Mouse (Mus musculus) forebrain, embryonic 14.5 days (tissue): Measurements from ENCODE around the gene Gm36864. TPM values are rescaled to one million over a fixed set of nuclear protein-coding genes. Genes with fewer than 3 reads are reported as not detected.
"Not testable (repeated sequence)": the region's sequence is repeated elsewhere in the genome, so short reads cannot be mapped to it uniquely, and the experiment has no call there.

Experiments
- ATAC-seq: fragments of 200-750 bp; cut with Nextera tagmentation; 2 replicates; pipeline ENCODE4 v1.8.0; 2017; ENCODE audit warnings: mild to moderate bottlenecking, moderate library complexity
- DNase-seq: peaks from one replicate; pipeline ENCODE4 v3.0.0-alpha.2; 2015; ENCODE audit warnings: low spot score
- H3K27ac ChIP-seq: fragments of 300-500 bp; sonication (generic); 2 replicates; pipeline ENCODE4 v1.5.1; 2014; ENCODE audit warnings: low read depth, mild to moderate bottlenecking, control low read depth, low read length, moderate library complexity
- H3K27me3 ChIP-seq: fragments of 300-500 bp; sonication (generic); replicated peaks from 2 replicates; pipeline ENCODE4 v1.6.1; 2014; ENCODE audit warnings: low read length, control low read depth, mixed read lengths; ENCODE audit not compliant: control insufficient read depth, insufficient read depth
- H3K36me3 ChIP-seq: fragments of 300-500 bp; sonication (generic); 2 replicates; pipeline ENCODE4 v1.6.1; 2014; ENCODE audit warnings: low read length, control low read depth; ENCODE audit not compliant: control insufficient read depth, insufficient read depth
- H3K4me1 ChIP-seq: fragments of 300-500 bp; sonication (generic); 2 replicates; pipeline ENCODE4 v1.6.1; 2014; ENCODE audit warnings: antibody characterized with exemption, low read length, control low read depth; ENCODE audit not compliant: control insufficient read depth, insufficient read depth
- H3K4me2 ChIP-seq: fragments of 300-500 bp; sonication (generic); 2 replicates; pipeline ENCODE4 v1.6.1; 2014; ENCODE audit warnings: mild to moderate bottlenecking, control low read depth, low read length
- H3K4me3 ChIP-seq: fragments of 300-500 bp; sonication (generic); 2 replicates; pipeline ENCODE4 v1.5.1; 2014; ENCODE audit warnings: low read depth, low read length, control low read depth
- H3K9ac ChIP-seq: fragments of 300-500 bp; sonication (generic); 2 replicates; pipeline ENCODE4 v1.6.1; 2014; ENCODE audit warnings: mild to moderate bottlenecking, low read length, control low read depth, moderate library complexity
- H3K9me3 ChIP-seq: fragments of 300-500 bp; sonication (generic); replicated peaks from 2 replicates; pipeline ENCODE4 v1.6.1; 2016; ENCODE audit warnings: low read length, control low read depth, mixed read lengths; ENCODE audit not compliant: control insufficient read depth
- WGBS: fragments of 180-500 bp; shearing (Covaris S2); extraction: QIAGEN DNeasy Blood & Tissue Kit; methylation state at CpG from one replicate; pipeline ENCODE4 v1.1.7; 2014; 5-methylcytosine and 5-hydroxymethylcytosine counted together
- polyA plus RNA-seq: library from polyadenylated mRNA; unstranded; fragments of >200 nt; fragmentation: Nextera tagmentation; extraction: Ambion mirVana; gene quantifications from 2 replicates; pipeline ENCODE4 v1.2.1, GENCODE M21; 2014

Gm36864 gene
- polyA plus RNA-seq, 1 experiment from 2014 or later: not detected

- not testable (repeated sequence) for H3K4me1 ChIP-seq, H3K27me3 ChIP-seq, H3K9me3 ChIP-seq, H3K9ac ChIP-seq, H3K4me2 ChIP-seq, DNase-seq, H3K4me3 ChIP-seq, H3K36me3 ChIP-seq, ATAC-seq, H3K27ac ChIP-seq
- WGBS: 86% methylated on average over 6 of the region's 6 CpGs
Measured at GRCm38 (mm10) chr7:44222335-44222734, 13.6 kb upstream of the Gm36864 start.

- Histone ChIP-seq H3K9me3 (no peaks in the 10 kb centered on the region), H3K4me1 (no peaks in the 10 kb centered on the region), H3K4me3 (no peak within 1 kb of the TSS), H3K27ac (no peak within 1 kb of the TSS), H3K36me3 (no peaks in the 10 kb centered on the region), H3K4me2 (no peak within 1 kb of the TSS), H3K9ac (no peak within 1 kb of the TSS), H3K27me3 (no peaks in the 10 kb centered on the region)
- DNase-seq: no peak
- WGBS: 23% methylated on average over 1 of the region's 1 CpGs
- ATAC-seq: no peak
Measured at GRCm38 (mm10) chr7:44225076-44225475, 10.9 kb upstream of the Gm36864 start, which contains the start of gene Klk1. Klk1 (plus strand) TSS chr7:44225360.

GRCm38 (mm10) chr7:44239913-44240312 lies 3.9 kb downstream of the Gm36864 start:
- 51% methylated on average over 2 of the region's 2 CpGs for WGBS
- H3K4me3 ChIP-seq: no peak overlapping the region
- no peak overlapping the region for H3K27ac ChIP-seq
- no peaks in the 10 kb centered on the region for H3K9me3 ChIP-seq
- H3K4me1 ChIP-seq: no peaks in the 10 kb centered on the region
- DNase-seq (no peak), ATAC-seq (no peak)
- H3K9ac ChIP-seq: no peak overlapping the region
- no peaks in the 10 kb centered on the region for H3K36me3 ChIP-seq
- H3K27me3 ChIP-seq: no peaks in the 10 kb centered on the region
- H3K4me2 ChIP-seq: no peak overlapping the region

- no peak overlapping the region for H3K4me2 ChIP-seq
- H3K36me3 ChIP-seq: no peaks in the 10 kb centered on the region
- no peak overlapping the region for H3K4me3 ChIP-seq
- no peaks in the 10 kb centered on the region for H3K9me3 ChIP-seq
- ATAC-seq (no peak), DNase-seq (no peak)
- H3K27ac ChIP-seq: no peak overlapping the region
- H3K4me1 ChIP-seq: peaks cover 4% of the 10 kb centered on the region
- H3K27me3 ChIP-seq: no peaks in the 10 kb centered on the region
- H3K9ac ChIP-seq: no peak overlapping the region
- 58% methylated on average over 1 of the region's 1 CpGs for WGBS
Measured at GRCm38 (mm10) chr7:44240712-44241111, 4.7 kb downstream of the Gm36864 start.

GRCm38 (mm10) chr7:44241163-44241562 lies 5.2 kb downstream of the Gm36864 start:
- Histone ChIP-seq H3K27ac (no peak overlapping the region), H3K9me3 (no peaks in the 10 kb centered on the region), H3K4me3 (no peak overlapping the region), H3K4me1 (peaks cover 4% of the 10 kb centered on the region), H3K4me2 (no peak overlapping the region), H3K9ac (no peak overlapping the region), H3K36me3 (no peaks in the 10 kb centered on the region), H3K27me3 (no peaks in the 10 kb centered on the region)
- no peak for ATAC-seq
- WGBS: 69% methylated on average over 2 of the region's 2 CpGs
- no peak for DNase-seq

- Histone ChIP-seq H3K4me2 (no peak overlapping the region), H3K36me3 (peaks cover 14% of the 10 kb centered on the region), H3K9ac (no peak overlapping the region), H3K4me1 (peaks cover 10% of the 10 kb centered on the region), H3K27ac (no peak overlapping the region), H3K27me3 (no peaks in the 10 kb centered on the region), H3K4me3 (no peak overlapping the region), H3K9me3 (no peaks in the 10 kb centered on the region)
- ATAC-seq (no peak), DNase-seq (no peak)
- 44% methylated on average over 1 of the region's 1 CpGs for WGBS
Measured at GRCm38 (mm10) chr7:44244080-44244479, 8.1 kb downstream of the Gm36864 start.

- DNase-seq (peak; percentile 96), ATAC-seq (peak; percentile 90)
- H3K4me3 ChIP-seq: peak within 1 kb of the TSS; percentile 85
- H3K27me3 ChIP-seq: no peaks in the 10 kb centered on the region
- H3K36me3 ChIP-seq: peaks cover 36% of the 10 kb centered on the region
- H3K4me1 ChIP-seq: peaks cover 10% of the 10 kb centered on the region
- H3K4me2 ChIP-seq: peak within 1 kb of the TSS; percentile 84
- H3K27ac ChIP-seq: peak within 1 kb of the TSS; percentile 91
- no peaks in the 10 kb centered on the region for H3K9me3 ChIP-seq
- WGBS: under 1% methylated on average over 62 of the region's 62 CpGs
- peak within 1 kb of the TSS; percentile 96 for H3K9ac ChIP-seq
Measured at GRCm38 (mm10) chr7:44246055-44246983, 10.3 kb downstream of the Gm36864 start, which contains the start of the genes 1700028J19Rik and 2410002F23Rik. 1700028J19Rik (minus strand) TSS chr7:44246695. 2410002F23Rik (plus strand) TSS chr7:44246722.

- ATAC-seq: peak; percentile 50
- no peaks in the 10 kb centered on the region for H3K9me3 ChIP-seq
Measured at GRCm38 (mm10) chr7:44246984-44247470, 11.1 kb downstream of the Gm36864 start.

GRCm38 (mm10) chr7:44247971-44248370 lies 12.0 kb downstream of the Gm36864 start:
- Histone ChIP-seq H3K36me3 (peaks cover 51% of the 10 kb centered on the region), H3K27ac (no peak overlapping the region), H3K27me3 (no peaks in the 10 kb centered on the region), H3K4me3 (peak overlapping the region; percentile 85), H3K4me1 (peaks cover 10% of the 10 kb centered on the region), H3K9me3 (no peaks in the 10 kb centered on the region), H3K9ac (peak overlapping the region; percentile 96; the same call in 1 of the 2 replicates), H3K4me2 (peak overlapping the region; percentile 84)
- DNase-seq: no peak
- no peak for ATAC-seq
- WGBS: 91% methylated on average over 2 of the region's 2 CpGs

More at GRCm38 (mm10) chr7:44246984-44247470, 11.1 kb downstream of the Gm36864 start:
- peak overlapping the region; percentile 96 for H3K9ac ChIP-seq
- peak overlapping the region; percentile 91 for H3K27ac ChIP-seq
- peak overlapping the region; percentile 84 for H3K4me2 ChIP-seq
- WGBS: under 1% methylated on average over 23 of the region's 23 CpGs
- H3K36me3 ChIP-seq: peaks cover 41% of the 10 kb centered on the region
- DNase-seq: peak; percentile 77
- H3K4me3 ChIP-seq: peak overlapping the region; percentile 85
- H3K27me3 ChIP-seq: no peaks in the 10 kb centered on the region
- H3K4me1 ChIP-seq: peaks cover 10% of the 10 kb centered on the region
